Mouse (Mus musculus): ENCODE results near the gene Echdc3.

The Echdc3 gene

DNA sequence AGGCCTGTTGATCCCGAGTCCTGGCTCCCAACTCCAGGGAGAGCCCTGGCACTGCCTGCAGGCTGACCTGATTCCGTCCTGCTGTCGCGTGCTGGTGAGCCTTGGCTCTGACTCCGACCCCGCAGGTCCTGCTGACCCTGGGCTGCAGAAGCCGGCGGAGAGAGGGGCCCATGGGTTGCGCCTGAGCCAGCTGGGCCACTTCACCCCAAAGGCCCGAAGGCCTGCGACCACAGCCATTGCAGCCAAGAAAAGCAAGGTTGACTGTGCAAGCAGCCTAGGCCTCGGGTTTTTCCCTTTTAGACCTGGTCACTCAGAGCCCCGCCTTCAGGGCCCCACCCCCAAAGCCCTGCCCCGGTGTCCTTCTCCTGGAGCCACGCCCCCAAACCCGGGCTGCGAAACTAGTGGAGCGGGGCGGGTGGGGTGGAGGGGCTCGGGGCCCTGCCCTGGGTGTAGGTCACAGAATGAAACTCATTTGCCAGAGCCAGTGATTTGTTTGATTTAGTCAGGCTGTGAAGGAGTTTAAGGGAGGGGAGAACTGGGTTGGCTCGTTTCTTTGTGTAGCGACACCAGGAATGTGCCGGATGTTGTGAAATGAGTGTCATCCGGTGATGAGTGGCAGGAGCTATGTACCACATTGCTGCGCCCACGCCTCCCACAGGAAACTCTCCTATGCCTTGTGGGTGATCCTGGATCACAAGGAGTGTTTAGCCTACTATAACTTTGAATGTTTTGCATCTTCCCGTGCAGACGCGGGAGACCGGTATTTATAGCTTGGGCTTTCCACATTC is at the start of gene Echdc3:
Gene Echdc3 (minus strand): TSS at position 310 of the 788 bp plus-strand sequence.
- DNase-seq (ENCODE audit: low read depth, low spot score), result peak; percentile 92

DNA sequence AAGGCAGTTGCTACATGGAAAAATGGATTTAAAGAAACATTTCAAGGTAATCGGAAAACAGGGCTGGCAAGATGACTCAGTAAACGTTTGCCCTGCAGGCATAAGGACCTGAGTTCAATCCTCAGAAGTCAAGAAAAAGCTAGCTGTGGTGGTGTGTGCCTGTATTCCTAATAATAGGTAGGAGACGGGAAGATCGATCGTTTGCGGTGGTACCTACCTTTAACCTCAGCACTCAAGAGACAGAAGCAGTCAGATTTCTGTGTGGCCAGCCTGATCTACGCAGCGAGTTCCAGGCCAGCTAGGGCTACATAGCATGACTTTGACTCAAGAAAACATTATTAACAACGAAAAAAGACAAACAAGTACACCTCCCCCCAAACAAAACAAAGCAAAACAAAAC is 48.9 kb upstream of the Echdc3 start:
- DNase-seq (ENCODE audit: low read depth, low spot score), result no peak

DNA sequence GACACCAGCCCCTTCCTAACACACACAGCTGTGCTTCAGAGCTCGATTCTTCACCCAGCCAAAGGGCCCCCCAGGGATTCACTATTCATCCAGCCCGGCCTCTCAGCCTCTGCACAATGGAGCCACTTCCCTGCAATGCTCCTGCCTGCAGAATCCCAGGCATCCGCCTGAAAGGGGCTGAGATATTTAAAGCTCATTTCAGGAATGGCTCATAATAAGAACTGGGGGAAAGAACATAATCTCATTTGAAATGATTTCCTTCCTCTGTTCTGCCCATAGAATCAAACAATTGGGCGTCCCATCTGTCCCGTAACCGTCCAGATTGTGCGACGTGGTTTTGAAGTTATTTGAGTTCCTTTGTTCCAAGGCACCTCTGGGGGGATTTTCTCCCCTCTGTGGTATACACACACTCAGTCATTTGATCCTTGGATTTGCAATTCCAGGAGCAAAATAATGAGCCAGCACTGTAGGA is 48.4 kb upstream of the Echdc3 start:
- DNase-seq (ENCODE audit: low read depth, low spot score), result peak; percentile 21

DNA sequence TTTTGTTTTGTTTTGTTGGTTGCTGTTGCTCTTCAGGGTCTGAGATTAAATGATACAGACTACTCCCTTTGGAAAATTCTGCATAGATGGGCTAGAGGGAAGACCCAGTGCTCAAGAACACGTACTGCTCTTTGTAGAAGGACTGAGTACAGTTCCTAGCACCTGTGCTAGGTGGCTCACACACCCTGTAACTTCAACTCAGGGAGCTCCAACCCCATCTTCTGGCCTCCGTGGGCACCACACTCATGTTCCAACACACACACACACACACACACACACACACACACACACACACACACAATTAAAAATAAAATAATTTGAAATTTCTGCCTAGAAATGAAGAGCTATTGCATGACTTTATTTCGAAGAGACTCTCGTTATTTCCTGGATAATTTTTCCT is 47.8 kb upstream of the Echdc3 start:
- no peak for DNase-seq (ENCODE audit: low read depth, low spot score)

DNA sequence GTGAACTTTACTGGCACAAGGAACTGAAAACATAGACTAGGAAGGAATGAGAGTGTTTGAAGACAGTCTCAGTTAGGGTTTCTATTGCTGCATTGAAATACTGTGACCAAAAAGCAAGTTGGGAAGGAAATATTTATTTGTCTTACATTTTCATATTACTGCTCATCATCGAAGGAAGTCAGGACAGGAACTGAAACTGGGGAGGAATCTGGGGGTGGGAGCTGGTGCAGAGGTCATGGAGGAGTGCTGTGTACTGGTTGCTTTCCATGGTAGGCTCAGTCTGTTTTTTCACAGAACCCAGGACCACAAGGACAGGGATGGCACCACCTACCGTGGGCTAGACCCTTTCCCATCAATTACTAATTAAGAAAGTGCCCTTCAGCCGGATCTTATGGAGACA is 46.3 kb upstream of the Echdc3 start:
- no peak for DNase-seq (ENCODE audit: low read depth, low spot score)

DNA sequence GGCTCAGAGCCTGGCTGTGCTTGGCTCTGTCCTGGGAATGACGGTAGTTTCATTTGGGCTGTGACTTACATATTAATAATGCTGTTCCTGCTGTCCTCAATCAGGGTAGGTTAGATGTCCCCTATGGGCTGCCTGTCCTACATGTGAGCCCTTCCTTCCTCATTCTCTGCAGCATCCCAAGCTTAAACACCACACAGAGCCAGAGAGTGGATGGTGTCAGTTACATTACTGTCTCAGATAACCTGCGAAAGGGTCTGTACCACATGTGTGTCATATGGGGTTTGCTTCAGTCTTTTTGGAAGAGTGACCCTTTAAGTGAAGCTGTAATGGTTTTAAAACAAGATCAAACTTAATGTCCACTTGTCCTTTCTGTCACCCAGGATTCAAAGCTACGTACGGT is 45.2 kb upstream of the Echdc3 start:
- DNase-seq (ENCODE audit: low read depth, low spot score), result no peak

DNA sequence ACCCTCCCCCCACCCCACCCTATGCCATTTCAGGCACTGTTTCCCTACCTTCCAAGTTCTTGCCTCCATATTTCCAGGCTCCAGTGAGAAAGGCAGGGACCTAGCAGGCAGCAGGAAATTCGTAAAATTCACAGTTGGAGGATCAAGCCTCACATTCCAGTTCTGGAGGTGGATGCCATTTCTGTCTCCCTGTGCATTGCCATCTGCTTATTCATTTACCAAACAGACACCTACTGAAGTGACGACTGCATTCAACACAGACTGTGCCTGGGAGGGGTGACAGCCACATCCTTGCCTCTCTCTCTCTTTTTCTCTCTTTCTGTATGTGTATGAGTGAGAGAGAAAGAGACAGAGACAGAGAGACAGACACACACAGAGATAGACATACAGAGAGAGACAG is 44.3 kb upstream of the Echdc3 start:
- DNase-seq (ENCODE audit: low read depth, low spot score), result no peak

DNA sequence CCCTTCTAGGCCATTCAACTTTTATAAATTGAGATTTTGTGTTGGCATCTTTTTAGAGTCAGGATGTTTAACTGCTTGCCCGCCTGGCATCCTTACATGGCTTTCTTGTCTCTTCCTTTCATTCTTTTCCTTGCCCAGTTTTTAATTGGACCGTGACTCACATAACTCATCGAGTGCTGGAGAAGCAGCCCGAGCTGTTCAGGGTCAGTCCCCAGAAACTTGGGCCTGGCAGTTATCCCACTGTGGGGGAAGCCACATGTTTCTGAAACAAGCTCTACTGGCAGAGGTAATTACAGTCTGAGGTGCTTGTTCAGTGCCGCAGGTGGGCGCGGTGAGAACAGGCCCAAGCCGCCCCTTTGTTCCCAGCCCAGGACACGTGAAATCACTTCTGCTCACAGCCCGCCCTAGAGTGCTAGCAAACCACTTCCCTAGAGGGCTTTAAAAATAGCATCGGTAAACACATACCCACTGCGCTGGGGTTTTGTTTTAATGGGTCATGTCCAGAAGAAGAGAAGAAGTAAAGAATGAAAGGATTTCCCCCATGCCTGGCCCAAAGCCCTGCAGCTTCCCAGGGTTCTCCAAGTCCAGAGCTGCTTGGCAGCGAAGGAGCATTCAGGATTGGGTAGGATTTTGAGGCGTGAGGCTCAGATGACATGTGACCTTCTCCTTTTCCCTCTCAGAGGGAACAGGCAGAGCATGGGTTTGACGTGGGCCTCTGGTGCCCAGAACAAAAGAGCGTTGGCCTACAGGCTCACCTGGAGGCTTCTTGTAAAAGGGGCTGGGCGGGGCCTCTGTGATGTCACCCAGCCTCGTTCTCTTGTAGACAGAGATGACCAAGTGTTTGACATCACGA is 43.4 kb upstream of the Echdc3 start:
- DNase-seq (ENCODE audit: low read depth, low spot score), result peak; percentile 64

DNA sequence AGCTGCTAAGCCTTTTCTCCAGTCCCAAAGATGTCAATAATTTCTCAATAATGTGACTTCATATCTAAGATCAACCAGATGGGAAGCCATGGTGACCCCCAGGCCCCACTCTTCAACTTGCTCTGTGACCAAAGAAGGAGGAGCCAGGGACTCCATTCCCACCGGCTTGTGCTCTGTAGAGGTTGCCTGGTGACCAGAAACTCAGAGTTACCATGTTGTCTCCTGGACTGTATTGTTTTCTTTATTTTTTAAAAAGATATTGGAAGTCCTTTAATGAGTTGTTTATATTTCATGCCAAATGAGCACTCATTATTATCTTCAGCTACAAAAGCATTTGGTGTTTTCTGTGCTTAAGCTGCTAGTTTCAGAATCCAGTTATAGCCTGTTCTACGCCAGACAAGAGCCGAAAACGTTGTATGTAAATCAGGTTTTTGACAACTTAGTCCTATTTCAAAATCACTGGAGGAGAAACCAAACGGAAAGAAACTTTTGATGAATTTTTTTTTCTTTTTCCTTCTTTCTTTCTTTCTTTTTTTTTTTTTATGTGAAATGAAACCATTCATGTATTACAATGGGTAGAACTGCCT is 42.7 kb upstream of the Echdc3 start:
- no peak for DNase-seq (ENCODE audit: low read depth, low spot score)

DNA sequence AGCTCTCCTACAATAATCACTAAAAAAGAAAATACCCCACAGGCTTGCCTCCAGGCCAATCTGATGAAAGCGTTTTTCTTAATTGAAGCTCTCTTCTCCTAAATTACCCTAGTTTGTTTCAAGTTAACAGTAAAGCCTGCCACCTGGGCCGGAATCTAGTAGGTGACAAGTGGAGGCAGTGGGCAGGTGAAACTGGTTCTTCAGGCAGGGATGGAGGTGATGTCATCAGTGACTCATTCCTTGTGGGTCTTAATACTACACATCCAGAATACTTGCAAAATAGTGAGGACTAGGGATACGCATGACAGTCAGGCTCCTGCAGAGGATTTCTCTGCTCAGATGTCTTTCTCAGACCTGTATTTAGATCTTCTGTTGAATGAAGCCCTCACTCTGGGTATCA is 39.7 kb upstream of the Echdc3 start:
- no peak for DNase-seq (ENCODE audit: low read depth, low spot score)

DNA sequence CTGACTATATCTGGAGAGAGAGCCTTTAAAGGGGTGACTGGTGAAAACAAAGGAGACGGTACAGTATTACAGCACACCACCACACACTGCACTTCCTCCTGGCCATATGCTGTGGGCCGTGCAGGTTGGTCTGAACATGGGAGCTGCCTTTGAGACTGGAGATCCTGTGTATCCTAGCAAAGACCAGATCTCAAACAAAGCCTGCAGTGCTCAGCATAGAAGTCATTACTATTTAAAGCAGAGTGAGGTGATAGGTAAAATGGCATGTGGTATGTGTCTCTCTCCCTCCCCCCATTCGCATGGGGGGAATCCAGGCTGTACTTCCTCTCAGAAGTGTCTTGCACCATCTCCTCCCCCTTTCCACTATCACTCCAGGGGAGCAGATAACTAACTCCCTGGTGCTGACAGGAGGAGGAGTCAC is 38.3 kb upstream of the Echdc3 start:
- no peak for DNase-seq (ENCODE audit: low read depth, low spot score)

DNA sequence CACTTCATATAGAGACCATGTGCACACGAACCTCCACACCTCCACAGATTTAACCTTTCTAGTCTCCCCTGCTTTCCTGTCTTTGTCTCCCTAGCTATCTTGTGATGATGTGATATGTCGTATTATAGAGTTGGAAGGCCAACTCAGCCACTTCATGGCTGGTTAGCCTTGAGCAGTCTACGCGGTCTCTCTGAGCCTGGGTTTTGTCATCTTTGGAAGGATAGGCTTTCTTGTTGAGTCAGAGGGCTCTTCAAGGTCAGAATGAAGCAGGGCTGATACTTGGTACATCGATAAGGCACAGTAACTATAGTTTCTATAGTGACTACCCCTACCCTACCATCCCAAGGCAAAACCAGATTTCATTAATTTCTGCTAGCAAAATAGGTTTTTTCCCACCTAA is 28.6 kb upstream of the Echdc3 start:
- no peak for DNase-seq (ENCODE audit: low read depth, low spot score)

DNA sequence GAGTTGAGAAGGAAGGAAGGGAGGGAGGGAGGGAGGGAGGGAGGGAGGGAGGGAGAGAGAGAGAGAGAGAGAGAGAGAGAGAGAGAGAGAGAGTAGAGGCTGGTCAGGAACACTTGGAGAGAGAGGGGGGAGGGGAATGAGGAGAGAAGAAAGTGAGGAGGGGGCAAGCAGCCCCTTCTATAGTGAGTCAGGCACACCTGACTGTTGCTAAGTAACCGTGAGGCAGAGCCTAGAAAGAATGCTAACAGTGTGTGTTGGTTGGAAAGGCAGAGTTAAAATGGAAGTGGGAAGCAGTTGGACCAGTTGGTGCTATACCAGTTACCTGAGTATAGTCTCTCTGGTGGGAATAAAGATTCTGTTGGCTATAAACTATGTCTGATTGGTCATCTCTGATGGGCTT is 27.2 kb upstream of the Echdc3 start:
- no peak for DNase-seq (ENCODE audit: low read depth, low spot score)

DNA sequence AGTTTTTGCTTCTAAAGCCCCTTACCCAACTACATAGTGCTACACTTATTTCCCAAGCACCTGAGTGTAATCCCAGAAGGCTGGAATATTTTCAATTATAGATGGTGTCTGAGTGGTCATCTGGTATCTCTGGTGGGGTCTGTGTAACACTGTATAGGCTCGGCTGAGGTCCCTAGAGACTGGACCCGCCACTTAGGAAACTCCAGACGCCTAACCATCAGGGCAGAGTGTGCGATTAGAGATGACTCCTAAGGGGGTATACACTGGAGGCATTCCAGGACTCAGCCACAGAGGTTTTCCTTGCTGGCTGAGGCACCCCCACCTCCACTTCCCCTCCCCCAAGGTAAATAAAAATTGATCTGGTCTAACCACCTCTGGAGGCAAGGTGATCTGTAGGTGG is 26.5 kb upstream of the Echdc3 start:
- DNase-seq (ENCODE audit: low read depth, low spot score), result no peak

DNA sequence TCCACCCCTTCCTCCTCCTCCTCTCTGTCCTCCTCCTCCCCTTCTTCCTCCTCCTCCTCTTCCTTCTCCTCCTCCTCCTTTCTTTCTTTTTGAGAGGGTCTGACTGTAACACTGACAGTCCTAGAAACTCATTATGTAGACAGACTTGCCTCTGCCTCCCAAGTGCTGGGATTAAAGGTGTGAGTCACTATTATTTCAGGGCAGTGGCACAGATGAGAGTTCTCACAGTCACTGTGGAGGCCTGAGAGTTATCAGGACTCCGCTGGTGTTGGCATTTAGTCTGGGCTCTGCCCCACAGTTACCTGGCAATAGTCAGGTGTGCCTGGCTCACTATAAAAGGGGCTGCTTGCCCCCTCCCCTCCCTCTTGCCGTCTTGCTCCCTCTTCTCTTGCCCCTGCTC is 25.8 kb upstream of the Echdc3 start:
- no peak for DNase-seq (ENCODE audit: low read depth, low spot score)

DNA sequence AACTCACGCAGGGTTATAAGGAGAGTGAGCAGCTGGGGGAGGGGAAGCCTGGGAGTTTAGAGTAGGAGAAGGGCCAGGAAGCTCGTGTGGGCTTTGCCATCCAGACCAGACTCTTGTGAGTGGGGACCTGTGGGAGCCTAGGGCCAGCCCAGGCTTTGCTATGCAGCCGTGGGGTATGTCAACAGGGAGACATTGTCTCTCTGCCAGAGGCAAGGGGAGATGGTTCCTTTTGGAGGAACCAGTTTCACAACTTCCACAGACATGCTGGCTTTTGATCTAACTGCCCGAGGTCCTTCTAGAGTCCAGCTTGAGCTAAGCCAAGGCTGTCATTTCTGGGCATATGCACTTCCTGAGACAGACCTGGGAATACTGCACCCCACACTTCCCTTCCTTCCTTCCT is 25.4 kb upstream of the Echdc3 start:
- DNase-seq (ENCODE audit: low read depth, low spot score), result no peak

DNA sequence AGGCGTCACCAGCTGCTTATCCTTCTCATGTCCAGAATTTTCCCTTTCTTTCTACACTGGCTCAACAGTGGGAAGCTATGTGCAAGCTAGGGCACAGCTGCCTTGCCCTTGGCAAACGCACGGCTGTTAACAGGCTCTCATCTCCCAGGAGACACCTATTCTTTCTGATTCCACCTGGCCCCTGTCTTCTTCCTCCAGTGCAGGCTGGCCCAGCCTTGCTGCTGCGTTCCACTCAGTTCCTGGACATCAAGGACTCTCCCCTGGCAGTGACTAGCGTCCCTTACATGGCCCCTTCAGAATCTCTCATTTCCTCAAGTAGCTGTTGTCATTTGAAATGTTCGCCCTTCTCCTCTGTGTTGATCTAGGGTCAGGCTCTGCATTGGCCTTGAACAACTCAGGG is 20.5 kb upstream of the Echdc3 start:
- DNase-seq (ENCODE audit: low read depth, low spot score), result no peak

DNA sequence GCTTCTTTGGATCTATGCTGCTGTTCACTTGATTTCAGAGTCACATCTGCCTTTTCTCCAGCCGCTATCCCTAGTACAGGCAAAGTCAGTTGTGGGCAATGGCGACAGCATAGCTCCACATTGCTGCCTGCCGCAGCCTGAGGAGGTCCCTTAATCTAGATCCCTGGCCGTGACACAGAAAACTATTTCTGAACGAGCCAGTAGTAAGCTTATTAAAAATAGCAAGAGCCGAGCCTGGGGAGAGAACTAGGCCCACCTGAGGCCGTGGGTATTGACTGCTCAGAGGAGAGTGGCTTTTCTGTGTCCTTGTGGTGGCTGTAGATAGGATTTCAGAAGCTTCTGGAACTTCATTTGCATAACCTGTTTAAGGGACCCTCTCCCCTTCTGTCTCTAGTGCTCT is 19.9 kb upstream of the Echdc3 start:
- no peak for DNase-seq (ENCODE audit: low read depth, low spot score)

DNA sequence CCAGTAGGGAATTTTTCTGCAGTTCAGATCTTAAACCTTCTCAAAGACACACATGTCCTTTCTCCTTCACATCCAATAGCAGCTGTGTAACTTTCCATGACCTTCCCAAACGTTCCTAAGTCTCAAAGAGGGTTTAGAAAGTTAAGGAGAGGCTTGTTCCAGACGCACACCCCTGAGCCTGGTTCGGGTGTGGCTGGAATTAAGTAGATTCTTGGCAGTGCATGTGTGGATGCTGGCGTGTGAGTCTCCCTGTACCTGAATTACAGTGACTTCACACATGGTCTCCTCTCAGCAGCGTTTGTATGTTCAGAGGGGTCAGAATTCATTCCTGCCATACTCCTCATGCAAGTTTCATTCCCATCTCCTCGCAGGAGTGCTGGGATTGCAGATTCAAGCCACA is 18.0 kb upstream of the Echdc3 start:
- DNase-seq (ENCODE audit: low read depth, low spot score), result no peak

DNA sequence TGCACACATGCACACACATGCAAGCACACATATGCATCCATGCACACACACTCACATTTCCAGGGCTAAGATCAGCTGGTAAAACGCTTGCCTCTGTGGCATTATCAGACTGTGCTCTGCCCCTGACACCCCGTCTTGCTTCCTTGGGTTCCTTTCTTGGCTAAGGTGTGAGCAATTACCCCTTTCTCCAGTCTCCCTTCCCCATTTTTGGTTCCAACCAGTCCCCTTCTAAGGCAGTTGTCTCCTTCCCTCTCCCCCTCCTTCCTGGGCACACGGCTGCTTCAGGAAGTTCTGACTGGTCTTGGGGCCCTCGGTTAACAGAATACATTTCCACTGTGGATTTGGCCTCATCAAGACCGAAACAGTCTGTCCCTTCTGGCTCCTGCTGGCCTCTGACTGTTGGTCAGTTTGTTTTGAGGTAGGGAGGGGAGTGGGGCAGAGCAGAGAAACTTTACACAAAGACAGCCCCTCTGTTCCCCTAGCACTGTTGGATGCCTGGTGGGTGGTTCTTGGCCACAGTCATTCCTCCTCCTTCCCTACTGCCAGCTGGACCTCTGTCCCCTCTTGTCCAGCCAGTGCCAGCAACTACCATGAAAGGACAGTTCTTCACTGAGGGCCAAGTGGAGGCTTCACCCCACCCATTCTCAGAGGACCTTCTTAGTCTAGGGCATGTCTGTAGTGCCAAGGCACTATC is 16.9 kb upstream of the Echdc3 start:
- no peak for DNase-seq (ENCODE audit: low read depth, low spot score)

DNA sequence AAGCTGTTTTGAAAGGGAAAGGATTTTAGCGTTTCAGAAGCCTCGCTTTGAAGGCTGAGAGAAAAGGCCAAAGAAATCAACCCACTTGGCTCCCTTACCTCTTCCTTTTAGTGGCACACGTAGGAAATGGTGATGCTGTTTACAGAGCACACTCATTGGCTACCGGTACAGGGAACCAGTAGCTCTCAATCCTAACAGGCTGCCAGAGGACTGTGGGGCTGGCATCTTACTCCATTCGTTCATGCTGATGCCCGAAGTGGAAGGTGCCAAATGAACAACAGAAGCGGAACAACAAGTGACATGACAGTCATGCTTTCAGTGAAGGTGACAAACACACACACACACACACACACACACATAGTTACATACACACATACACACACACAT is 14.2 kb upstream of the Echdc3 start:
- DNase-seq (ENCODE audit: low read depth, low spot score), result no peak

All from ZHBTc4 (cell line).